Mouse (Mus musculus): Measurements from ENCODE around the gene Olfr629.

DNA sequence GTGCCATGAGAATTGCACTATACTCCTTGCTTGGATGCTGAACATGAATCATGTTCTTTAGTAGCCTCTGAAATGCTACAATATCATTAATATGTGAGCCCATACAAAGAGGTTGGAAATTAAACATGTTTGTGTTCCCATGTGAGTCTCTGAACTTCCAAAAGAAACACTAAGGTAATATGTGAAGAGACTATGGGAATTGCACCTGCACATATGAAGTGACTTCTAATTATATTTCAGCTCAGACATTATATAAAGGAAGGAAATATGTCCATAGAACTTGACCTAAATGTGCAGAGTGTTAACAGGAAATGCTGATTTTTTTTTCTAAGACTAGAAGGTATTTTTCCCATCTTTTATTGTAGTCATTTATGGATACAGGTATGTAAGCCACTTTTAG, 30.4 kb downstream of the Olfr629 start, which contains the start of gene Olfr243:
- TF ChIP-seq CHD2 (IDR thresholded peaks at IDR 0.05; ENCODE audit: low read depth, low read length) (no peak), HCFC1 (IDR thresholded peaks at IDR 0.05; ENCODE audit: borderline replicate concordance, insufficient read depth, low read length) (no peak), MAFK (IDR thresholded peaks at IDR 0.05; ENCODE audit: insufficient read depth, low read depth, low read length) (no peak), ZNF384 (IDR thresholded peaks at IDR 0.05; ENCODE audit: low read depth, low read length) (no peak)

Measured in ES-E14 (cell line).